Mouse (Mus musculus) liver, postnatal 0 days (tissue): ENCODE data around the gene Mettl25.

Experiments used
- CTCF ChIP-seq: sonication (generic); IDR thresholded peaks from 2 replicates; pipeline ENCODE4 v1.5.1; 2016; ENCODE audit warnings: antibody characterized with exemption, low read depth
- EP300 ChIP-seq: IDR thresholded peaks from 2 replicates; pipeline ENCODE4 v1.6.1; 2016; ENCODE audit warnings: antibody characterized with exemption, low read depth, mild to moderate bottlenecking

DNA sequence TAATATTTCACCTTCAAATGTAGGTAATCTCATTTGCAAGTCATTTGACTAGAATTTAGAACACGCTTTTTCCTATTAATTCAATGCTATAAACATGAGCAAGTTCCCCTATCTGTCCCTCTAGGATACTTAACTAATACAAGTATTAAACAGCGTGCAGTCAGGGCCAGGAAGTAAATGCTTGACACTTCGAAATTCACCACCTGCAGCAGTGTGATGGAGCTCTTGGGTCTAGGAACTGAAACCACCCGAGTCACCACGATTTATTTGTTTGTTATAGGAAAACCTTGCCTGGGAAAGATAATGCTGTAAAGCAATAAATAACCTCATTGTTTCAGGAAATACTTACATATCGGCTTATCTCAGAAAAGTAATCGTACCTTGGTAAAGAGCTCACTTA lies 81.1 kb downstream of the Mettl25 start:
- TF ChIP-seq CTCF (no peak), EP300 (no peak)
